Mouse (Mus musculus) MEL (cell line): ENCODE results near the gene Catip. TPM values are rescaled to one million over a fixed set of nuclear protein-coding genes. Genes with fewer than 3 reads are reported as not detected.

Source experiments
- DNase-seq: peaks from one replicate; pipeline ENCODE4 v3.0.0; 2011; ENCODE audit warnings: low read depth, low spot score
- H3K27ac ChIP-seq: 2 replicates; pipeline ENCODE4 v1.5.1; 2012; ENCODE audit warnings: low read depth, mild to moderate bottlenecking, control low read depth, low read length, moderate library complexity; ENCODE audit not compliant: control insufficient read depth
- H3K27me3 ChIP-seq, 2 experiments: fragments of 150-350 bp in 1 of 2; sonication (generic) in 1 of 2; 2 replicates each; pipeline ENCODE4 v1.6.1; 2012; ENCODE audit warnings: low read length in 2 of 2, mild to moderate bottlenecking in 2 of 2, improper control_type of control experiment in 1 of 2, moderate library complexity in 1 of 2; ENCODE audit not compliant: insufficient read depth in 2 of 2, control insufficient read depth in 1 of 2
- H3K36me3 ChIP-seq, 2 experiments: 2 replicates each; pipeline ENCODE4 v1.6.1; 2012 to 2014; ENCODE audit warnings: low read length in 2 of 2, improper control_type of control experiment in 1 of 2, inconsistent platforms in 1 of 2, mild to moderate bottlenecking in 1 of 2; ENCODE audit not compliant: insufficient read depth in 2 of 2, control insufficient read depth in 1 of 2
- H3K4me1 ChIP-seq, 2 experiments: fragments of 150-350 bp in 1 of 2; sonication (generic) in 1 of 2; 2 replicates each; pipeline ENCODE4 v1.6.1; 2012; ENCODE audit warnings: low read length in 2 of 2, improper control_type of control experiment in 1 of 2, mild to moderate bottlenecking in 1 of 2; ENCODE audit not compliant: insufficient read depth in 2 of 2, control insufficient read depth in 1 of 2
- H3K4me3 ChIP-seq, 2 experiments: fragments of 150-350 bp in 1 of 2; sonication (generic) in 1 of 2; 2 replicates each; pipeline ENCODE4 v1.5.1; 2012; ENCODE audit warnings: low read depth in 2 of 2, low read length in 2 of 2, mild to moderate bottlenecking in 2 of 2, moderate library complexity in 2 of 2, control low read depth in 1 of 2, improper control_type of control experiment in 1 of 2; ENCODE audit not compliant: control insufficient read depth in 1 of 2, insufficient read depth in 1 of 2
- H3K79me2 ChIP-seq: 2 replicates; pipeline ENCODE4 v1.6.1; 2012; ENCODE audit warnings: mild to moderate bottlenecking, low read length, moderate library complexity; ENCODE audit not compliant: control insufficient read depth, poor library complexity, insufficient read depth
- H3K9ac ChIP-seq: 2 replicates; pipeline ENCODE4 v1.6.1; 2012; ENCODE audit warnings: low read depth, mild to moderate bottlenecking, control low read depth, low read length, moderate library complexity; ENCODE audit not compliant: control insufficient read depth, poor library complexity, severe bottlenecking
- H3K9me3 ChIP-seq: fragments of 150-350 bp; sonication (generic); replicated peaks from 2 replicates; pipeline ENCODE4 v1.6.1; 2012; ENCODE audit warnings: mild to moderate bottlenecking, low read length, improper control_type of control experiment, moderate library complexity; ENCODE audit not compliant: insufficient read depth
- BHLHE40 ChIP-seq: IDR thresholded peaks from 2 replicates; pipeline ENCODE4 v1.6.1; 2012; ENCODE audit warnings: low read depth, mild to moderate bottlenecking, inconsistent platforms, low read length, improper control_type of control experiment, borderline replicate concordance
- CHD1 ChIP-seq: IDR thresholded peaks from 2 replicates; pipeline ENCODE4 v1.6.1; 2012; ENCODE audit warnings: low read depth, mild to moderate bottlenecking, inconsistent platforms, low read length, improper control_type of control experiment
- CTCF ChIP-seq, 3 experiments: IDR thresholded peaks in 2 of 3; conservative IDR thresholded peaks in 1 of 3; 2 replicates each; pipeline ENCODE4 v1.5.1; 2011 to 2012; ENCODE audit warnings: low read length in 3 of 3, low read depth in 2 of 3, mild to moderate bottlenecking in 2 of 3, improper control_type of control experiment in 1 of 3, inconsistent platforms in 1 of 3, mixed read lengths in 1 of 3, moderate library complexity in 1 of 3; ENCODE audit not compliant: control insufficient read depth in 1 of 3, insufficient read depth in 1 of 3, poor library complexity in 1 of 3, severe bottlenecking in 1 of 3
- E2F4 ChIP-seq: IDR thresholded peaks from 2 replicates; pipeline ENCODE4 v1.6.1; 2011; ENCODE audit warnings: low read depth, low read length, improper control_type of control experiment, borderline replicate concordance
- ELF1 ChIP-seq: IDR thresholded peaks from 2 replicates; pipeline ENCODE4 v1.6.1; 2014; ENCODE audit warnings: low read depth, mild to moderate bottlenecking, inconsistent platforms, low read length, improper control_type of control experiment, moderate library complexity
- EP300 ChIP-seq, 2 experiments: IDR thresholded peaks; 2 replicates each; pipeline ENCODE4 v1.6.1; 2011; ENCODE audit warnings: improper control_type of control experiment in 2 of 2, low read length in 2 of 2, low read depth in 1 of 2, mild to moderate bottlenecking in 1 of 2
- ETS1 ChIP-seq: IDR thresholded peaks from 2 replicates; pipeline ENCODE4 v1.6.1; 2012; ENCODE audit warnings: low read depth, mild to moderate bottlenecking, inconsistent platforms, low read length, improper control_type of control experiment, moderate library complexity
- GABPA ChIP-seq: IDR thresholded peaks from 2 replicates; pipeline ENCODE4 v1.6.1; 2012; ENCODE audit warnings: low read depth, mild to moderate bottlenecking, inconsistent platforms, low read length, improper control_type of control experiment, moderate library complexity
- GATA1 ChIP-seq: IDR thresholded peaks from 2 replicates; pipeline ENCODE4 v1.6.1; 2011; ENCODE audit warnings: low read depth, low read length, improper control_type of control experiment
- JUND ChIP-seq: IDR thresholded peaks from 2 replicates; pipeline ENCODE4 v1.6.1; 2011; ENCODE audit warnings: low read depth, mild to moderate bottlenecking, improper control_type of control experiment, low read length
- KAT2A ChIP-seq: conservative IDR thresholded peaks from 2 replicates; pipeline ENCODE4 v1.6.1; 2012; ENCODE audit warnings: low read depth, low read length, improper control_type of control experiment, inconsistent platforms
- MAX ChIP-seq: IDR thresholded peaks from 2 replicates; pipeline ENCODE4 v1.6.1; 2011; ENCODE audit warnings: low read length, improper control_type of control experiment
- MAZ ChIP-seq: IDR thresholded peaks from 2 replicates; pipeline ENCODE4 v1.6.1; 2012; ENCODE audit warnings: low read depth, mild to moderate bottlenecking, inconsistent platforms, low read length, improper control_type of control experiment
- MEF2A ChIP-seq: IDR thresholded peaks from 2 replicates; pipeline ENCODE4 v1.6.1; 2014; ENCODE audit warnings: low read depth, mild to moderate bottlenecking, inconsistent platforms, low read length, improper control_type of control experiment; ENCODE audit not compliant: poor library complexity, insufficient replicate concordance, severe bottlenecking; ENCODE audit errors: extremely low read depth
- MXI1 ChIP-seq: IDR thresholded peaks from 2 replicates; pipeline ENCODE4 v1.6.1; 2011; ENCODE audit warnings: mild to moderate bottlenecking, low read depth, low read length, improper control_type of control experiment
- MYB ChIP-seq: IDR thresholded peaks from 2 replicates; pipeline ENCODE4 v1.6.1; 2011; ENCODE audit warnings: mild to moderate bottlenecking, low read depth, low read length, improper control_type of control experiment
- MYC ChIP-seq: IDR thresholded peaks from 2 replicates; pipeline ENCODE4 v1.6.1; 2011; ENCODE audit warnings: low read depth, mild to moderate bottlenecking, low read length, improper control_type of control experiment, moderate library complexity
- NELFE ChIP-seq: IDR thresholded peaks from 2 replicates; pipeline ENCODE4 v1.6.1; 2011; ENCODE audit warnings: low read depth, low read length, improper control_type of control experiment
- NRF1 ChIP-seq: IDR thresholded peaks from 2 replicates; pipeline ENCODE4 v1.6.1; 2014; ENCODE audit warnings: low read depth, mild to moderate bottlenecking, inconsistent platforms, low read length, improper control_type of control experiment, moderate library complexity; ENCODE audit not compliant: poor library complexity, insufficient read depth, severe bottlenecking
- POLR2A ChIP-seq, 2 experiments: IDR thresholded peaks; 2 replicates each; pipeline ENCODE4 v1.6.1; 2011 to 2012; ENCODE audit warnings: low read length in 2 of 2, mild to moderate bottlenecking in 2 of 2, control low read depth in 1 of 2, improper control_type of control experiment in 1 of 2, low read depth in 1 of 2, moderate library complexity in 1 of 2; ENCODE audit not compliant: control insufficient read depth in 1 of 2, insufficient read depth in 1 of 2, poor library complexity in 1 of 2
- POLR2AphosphoS2 ChIP-seq: IDR thresholded peaks from 2 replicates; pipeline ENCODE4 v1.6.1; 2011; ENCODE audit warnings: low read length, improper control_type of control experiment
- RAD21 ChIP-seq: IDR thresholded peaks from 2 replicates; pipeline ENCODE4 v1.6.1; 2011; ENCODE audit warnings: mild to moderate bottlenecking, low read depth, low read length, improper control_type of control experiment
- RCOR1 ChIP-seq: IDR thresholded peaks from 2 replicates; pipeline ENCODE4 v1.6.1; 2012; ENCODE audit warnings: low read depth, mild to moderate bottlenecking, inconsistent platforms, low read length, improper control_type of control experiment
- SIN3A ChIP-seq: IDR thresholded peaks from 2 replicates; pipeline ENCODE4 v1.6.1; 2012; ENCODE audit warnings: low read length, improper control_type of control experiment, inconsistent platforms
- SMC3 ChIP-seq: IDR thresholded peaks from 2 replicates; pipeline ENCODE4 v1.6.1; 2011; ENCODE audit warnings: low read depth, low read length, improper control_type of control experiment
- TAL1 ChIP-seq: IDR thresholded peaks from 2 replicates; pipeline ENCODE4 v1.6.1; 2012; ENCODE audit warnings: mild to moderate bottlenecking, inconsistent platforms, low read length, moderate library complexity, mixed read lengths
- TBP ChIP-seq: IDR thresholded peaks from 2 replicates; pipeline ENCODE4 v1.8.0; 2011; ENCODE audit warnings: low read depth, low read length, improper control_type of control experiment
- TCF12 ChIP-seq: IDR thresholded peaks from 2 replicates; pipeline ENCODE4 v1.6.1; 2014; ENCODE audit warnings: low read depth, mild to moderate bottlenecking, inconsistent platforms, low read length, improper control_type of control experiment, moderate library complexity
- UBTF ChIP-seq: IDR thresholded peaks from 2 replicates; pipeline ENCODE4 v1.6.1; 2012; ENCODE audit warnings: low read depth, mild to moderate bottlenecking, inconsistent platforms, low read length, improper control_type of control experiment, moderate library complexity, borderline replicate concordance; ENCODE audit not compliant: insufficient read depth
- USF1 ChIP-seq: IDR thresholded peaks from 2 replicates; pipeline ENCODE4 v1.6.1; 2014; ENCODE audit warnings: low read depth, mild to moderate bottlenecking, inconsistent platforms, low read length, improper control_type of control experiment, moderate library complexity
- USF2 ChIP-seq, 2 experiments: IDR thresholded peaks; 2 replicates each; pipeline ENCODE4 v1.6.1; 2011 to 2012; ENCODE audit warnings: improper control_type of control experiment in 2 of 2, low read length in 2 of 2, borderline replicate concordance in 1 of 2, inconsistent platforms in 1 of 2, low read depth in 1 of 2, mild to moderate bottlenecking in 1 of 2; ENCODE audit not compliant: insufficient read depth in 1 of 2
- ZC3H11A ChIP-seq: IDR thresholded peaks from 2 replicates; pipeline ENCODE4 v1.6.1; 2012; ENCODE audit warnings: low read depth, mild to moderate bottlenecking, inconsistent platforms, low read length, improper control_type of control experiment
- ZKSCAN1 ChIP-seq: IDR thresholded peaks from 2 replicates; pipeline ENCODE4 v1.6.1; 2012; ENCODE audit warnings: low read depth, mild to moderate bottlenecking, inconsistent platforms, low read length, improper control_type of control experiment, moderate library complexity
- ZMIZ1 ChIP-seq: IDR thresholded peaks from 2 replicates; pipeline ENCODE4 v1.6.1; 2012; ENCODE audit warnings: low read depth, mild to moderate bottlenecking, inconsistent platforms, low read length, improper control_type of control experiment, moderate library complexity
- polyA plus RNA-seq, 2 experiments: library from polyadenylated mRNA; stranded (reverse) in 1 of 2; unstranded in 1 of 2; fragments of >175 nt in 1 of 2; fragments of >200 nt in 1 of 2; gene quantifications; 2 replicates each; pipeline versions ENCODE4 v1.2.1 to v1.2.4; 2012; ENCODE audit warnings: low replicate concordance in 2 of 2, low read depth in 1 of 2; ENCODE audit not compliant: insufficient read length in 2 of 2, insufficient read depth in 1 of 2, missing spikeins in 1 of 2
- total RNA-seq: library from RNA; depleted of rRNA; stranded (reverse); fragments of 300-350 nt; gene quantifications from 2 replicates; pipeline ENCODE4 v1.2.3, GENCODE M21; 2012

Gene Catip
- total and polyA plus RNA-seq, 3 experiments: 0.08 TPM; not detected in 1

GRCm38 (mm10) chr1:74389831-74390286, 28.0 kb downstream of the Catip start:
- peaks cover 0 to 12% of the 10 kb centered on the region in 2 experiments; a peak in 3 of 4 replicates for H3K4me1 ChIP-seq
- H3K27ac ChIP-seq: peak overlapping the region; percentile 88
- DNase-seq: peak; percentile 83

GRCm38 (mm10) chr1:74390287-74390906, 28.5 kb downstream of the Catip start:
- Histone ChIP-seq H3K27me3 (no peaks in the 10 kb centered on the region), H3K79me2 (peaks cover 14% of the 10 kb centered on the region), H3K4me1 (peaks cover 0 to 12% of the 10 kb centered on the region in 2 experiments; a peak in 3 of 4 replicates), H3K9ac (peak overlapping the region; percentile 79), H3K9me3 (no peaks in the 10 kb centered on the region), H3K36me3 (peaks cover 0 to 10% of the 10 kb centered on the region in 2 experiments; a peak in 2 of 4 replicates), H3K27ac (peak overlapping the region; percentile 79), H3K4me3 (peak overlapping the region; percentile 55 to 56)
- peak; percentile 93 for DNase-seq
- peak; percentile 4; the same call in 1 of the 2 replicates for TF ChIP-seq SIN3A
- TF ChIP-seq USF2 (IDR thresholded peaks at IDR 0.05; ENCODE audit: borderline replicate concordance in 1 of 2, insufficient read depth in 1 of 2, low read depth in 1 of 2, low read length in 2 of 2): no peak
- no peak for TF ChIP-seq ZKSCAN1
- TF ChIP-seq TAL1: no peak
- no peak for TF ChIP-seq TCF12
- no peak for TF ChIP-seq KAT2A
- TF ChIP-seq RAD21: peak; percentile 74
- no peak for TF ChIP-seq ETS1
- no peak for TF ChIP-seq USF1
- 0 out of 4 replicates have a peak, but pooled peaks of 1 of the 2 experiments have one; percentile 35 for TF ChIP-seq POLR2A (IDR thresholded peaks at IDR 0.05; ENCODE audit: control insufficient read depth in 1 of 2, insufficient read depth in 1 of 2, low read depth in 1 of 2, low read length in 2 of 2, poor library complexity in 1 of 2)
- TF ChIP-seq ZC3H11A: peak; percentile 67; the same call in 1 of the 2 replicates
- no peak for TF ChIP-seq BHLHE40
- no peak for TF ChIP-seq TBP
- TF ChIP-seq ELF1: no peak
- TF ChIP-seq MYB: no peak
- TF ChIP-seq RCOR1: no peak
- TF ChIP-seq NRF1: no peak
- peak; percentile 70 for TF ChIP-seq SMC3

More at GRCm38 (mm10) chr1:74389831-74390286, 28.0 kb downstream of the Catip start:
- H3K79me2 ChIP-seq: peaks cover 14% of the 10 kb centered on the region
- peaks cover 0 to 10% of the 10 kb centered on the region in 2 experiments; a peak in 2 of 4 replicates for H3K36me3 ChIP-seq
- no peaks in the 10 kb centered on the region for H3K9me3 ChIP-seq
- H3K27me3 ChIP-seq: no peaks in the 10 kb centered on the region
- H3K4me3 ChIP-seq: peak overlapping the region; percentile 45 to 49
- peak overlapping the region; percentile 79 for H3K9ac ChIP-seq
- TF ChIP-seq MAX (peak; percentile 88), ELF1 (no peak), POLR2A (IDR thresholded peaks at IDR 0.05; ENCODE audit: control insufficient read depth in 1 of 2, insufficient read depth in 1 of 2, low read depth in 1 of 2, low read length in 2 of 2, poor library complexity in 1 of 2) (peak in 1 of 2 experiments; percentile 42; a peak in 1 of 4 replicates), ZMIZ1 (peak; percentile 23; the same call in 1 of the 2 replicates), E2F4 (no peak), TAL1 (no peak), MAZ (peak; percentile 50; the same call in 1 of the 2 replicates), CTCF (IDR thresholded peaks at IDR 0.05 in 2 of 3, conservative IDR thresholded peaks at IDR 0.05 in 1 of 3; ENCODE audit: control insufficient read depth in 1 of 3, insufficient read depth in 1 of 3, low read depth in 2 of 3, low read length in 3 of 3, poor library complexity in 1 of 3, severe bottlenecking in 1 of 3) (no peak), UBTF (no peak; the same call in 1 of the 2 replicates), POLR2AphosphoS2 (no peak), GABPA (no peak), JUND (no peak), GATA1 (no peak; the same call in 1 of the 2 replicates), BHLHE40 (peak; percentile 86), MYC (peak; percentile 85; the same call in 1 of the 2 replicates), MEF2A (no peak), CHD1 (no peak), EP300 (IDR thresholded peaks at IDR 0.05; ENCODE audit: low read depth in 1 of 2, low read length in 2 of 2) (peak; percentile 5 to 46; a peak in 2 of 4 replicates), SIN3A (no peak; the same call in 1 of the 2 replicates), SMC3 (no peak), USF1 (peak; percentile 42; the same call in 1 of the 2 replicates), ETS1 (0 out of 2 replicates have a peak, but pooled peaks have one; percentile 14), USF2 (IDR thresholded peaks at IDR 0.05; ENCODE audit: borderline replicate concordance in 1 of 2, insufficient read depth in 1 of 2, low read depth in 1 of 2, low read length in 2 of 2) (no peak), MXI1 (peak; percentile 95), RCOR1 (peak; percentile 63; the same call in 1 of the 2 replicates), NELFE (peak; percentile 37; the same call in 1 of the 2 replicates)
